Mouse (Mus musculus) small intestine, adult 2 months (tissue): ENCODE measurements around the gene Gp1ba.

ENCODE experiments used
- CTCF ChIP-seq: fragments of 200-500 bp; IDR thresholded peaks from 2 replicates; pipeline ENCODE4 v1.5.1; 2012; ENCODE audit warnings: low read depth, mild to moderate bottlenecking, control low read depth, inconsistent platforms, low read length, moderate library complexity, mixed read lengths; ENCODE audit not compliant: insufficient replicate concordance, insufficient read length; ENCODE audit errors: extremely low read depth
- POLR2A ChIP-seq: fragments of 200-500 bp; IDR thresholded peaks from 2 replicates; pipeline ENCODE4 v1.6.1; 2012; ENCODE audit warnings: low read depth, mild to moderate bottlenecking, control low read depth, inconsistent platforms, low read length, moderate library complexity

DNA sequence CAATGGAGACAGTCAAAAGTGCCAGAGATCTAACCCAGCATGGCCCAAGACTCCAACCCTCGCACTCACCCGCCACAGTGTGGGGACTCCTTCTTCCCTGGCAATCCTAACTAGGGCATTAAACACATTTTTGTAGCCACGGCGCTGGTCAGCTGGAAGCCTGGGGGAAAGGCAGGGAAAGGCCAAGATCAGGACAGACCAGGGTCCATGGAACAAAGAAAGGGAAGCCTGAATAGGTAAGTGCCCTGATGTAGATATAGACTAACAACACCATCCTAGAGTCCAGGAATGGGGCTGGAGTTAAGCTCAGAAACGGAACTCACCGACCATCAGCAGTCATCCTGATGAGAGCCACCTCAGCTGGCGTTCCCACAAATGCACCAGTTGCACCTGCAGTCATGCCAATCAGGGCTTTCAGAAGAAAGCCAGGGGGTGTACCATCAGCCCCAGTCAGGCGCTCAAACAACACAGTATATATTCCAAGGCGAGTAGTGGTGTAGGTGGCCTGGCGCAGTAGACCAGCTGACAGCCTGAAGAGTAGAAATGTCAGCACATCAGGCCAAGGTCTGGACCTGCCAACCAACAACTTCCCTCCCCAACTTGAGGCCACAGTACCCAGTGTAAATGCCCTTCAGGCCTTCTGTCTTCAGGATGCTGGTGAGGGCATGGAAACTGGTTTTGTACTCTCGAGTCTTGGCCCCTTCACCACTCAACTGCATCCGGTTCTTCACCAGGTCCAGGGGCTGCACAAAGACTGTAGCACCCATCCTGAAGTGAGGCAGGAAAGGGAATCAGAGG, 6.7 kb downstream of the Gp1ba start:
- TF ChIP-seq CTCF (no peak), POLR2A (no peak)
